Mouse (Mus musculus) stomach, adult 2 months (tissue): Measurements from ENCODE around the gene Rdh8. TPM values are rescaled to one million over a fixed set of nuclear protein-coding genes. Genes with fewer than 3 reads are reported as not detected.

ENCODE experiments used
- polyA plus RNA-seq: library from polyadenylated mRNA; depleted of rRNA; stranded (reverse); fragments of >200 nt; gene quantifications from 2 replicates; pipeline ENCODE4 v1.2.3, GENCODE M21; 2012; rRNA removed

The Rdh8 gene
- not detected in 2 replicates for polyA plus RNA-seq

GRCm38 (mm10) chr9:20818236-20818635 lies at the start of gene Rdh8:
Gene Rdh8, plus strand, starts transcription at chr9:20818503.

DNA sequence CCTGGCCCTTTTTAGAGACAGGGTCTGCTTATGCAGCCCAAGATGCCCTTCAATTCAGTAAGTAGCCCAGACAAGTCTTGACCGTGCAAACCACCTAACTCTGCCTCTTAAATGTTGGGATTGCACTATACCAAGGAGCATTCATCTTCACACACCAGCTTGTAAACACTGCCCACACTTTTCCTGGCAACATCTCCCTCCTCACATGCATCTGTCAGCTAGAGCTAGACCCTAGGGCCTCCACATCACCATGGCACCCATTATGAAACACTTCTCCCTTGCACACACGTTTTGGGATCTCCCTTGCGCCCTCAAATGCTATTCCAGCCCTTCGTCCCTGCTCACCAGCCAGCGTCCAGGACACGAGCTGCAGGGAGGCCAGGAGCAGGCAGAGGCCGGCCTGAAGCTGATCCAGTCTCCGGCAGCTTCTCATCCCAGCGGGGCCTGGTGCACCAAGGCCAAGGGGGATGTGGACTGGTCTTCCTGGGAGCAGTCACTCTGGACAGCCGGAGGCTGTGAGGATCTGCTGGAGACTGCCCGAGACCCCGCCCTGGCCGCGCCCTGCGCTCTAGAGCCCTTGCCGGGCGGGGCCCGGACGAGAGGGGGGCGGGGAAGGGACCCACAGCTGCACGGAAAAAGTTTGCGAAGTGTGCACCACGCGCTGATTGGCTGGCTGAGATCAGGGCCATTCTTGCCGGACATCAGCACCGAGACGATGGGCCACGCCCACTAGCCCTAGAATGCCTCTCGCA lies 3.6 kb upstream of the Rdh8 start, which contains the start of gene Col5a3:
Col5a3 (minus strand) TSS at position 547 of the 752 bp plus-strand sequence.

DNA sequence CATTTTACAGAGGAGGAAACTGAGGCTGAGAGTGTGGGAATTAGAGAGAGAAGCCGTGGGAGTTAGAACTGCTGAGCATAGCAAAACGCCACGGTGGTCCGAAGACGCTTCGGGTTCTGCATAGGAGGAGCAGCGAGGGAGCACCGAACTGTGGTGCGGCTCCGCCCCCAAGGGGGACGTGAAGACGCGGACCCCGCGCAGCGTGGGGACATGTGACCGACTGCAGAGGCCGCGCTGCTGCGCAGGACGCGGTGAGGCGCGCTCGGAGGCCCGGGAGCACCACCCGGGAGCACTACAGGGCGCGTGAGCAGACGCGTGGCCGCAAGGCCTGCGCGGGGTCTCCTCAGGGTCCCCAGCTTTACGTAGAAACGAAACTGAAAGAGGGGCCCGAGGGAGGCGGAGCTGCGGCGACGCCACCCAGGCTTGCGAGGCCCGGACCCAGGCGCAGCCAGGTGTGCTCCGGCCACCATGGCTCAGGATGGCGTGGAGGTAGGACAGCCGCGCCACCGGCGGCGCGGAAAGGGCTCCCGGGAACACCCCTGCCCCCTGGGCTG lies 50.2 kb downstream of the Rdh8 start, which contains the start of gene A230050P20Rik:
A230050P20Rik (plus strand) TSS at position 195 of the 554 bp plus-strand sequence.

Other genes starting within 250 kb of the Rdh8 start
- gene Zfp846, start 237.2 kb upstream of the Rdh8 start, polyA plus RNA-seq = 0.44 and 0.83 TPM in 2 replicates
- 85.7 and 103 TPM in 2 replicates for gene Ubl5, start 175.6 kb upstream of the Rdh8 start, polyA plus RNA-seq
- gene Fbxl12, start 173.7 kb upstream of the Rdh8 start, polyA plus RNA-seq = 16.8 and 20.1 TPM in 2 replicates
- 6.4 and 9.3 TPM in 2 replicates for gene Pin1, start 166.4 kb upstream of the Rdh8 start, polyA plus RNA-seq
- gene Olfm2, start 72.2 kb upstream of the Rdh8 start, polyA plus RNA-seq = 0.68 and 0.78 TPM in 2 replicates
- 7.6 and 8.7 TPM in 2 replicates for gene Col5a3, start 3.4 kb upstream of the Rdh8 start, polyA plus RNA-seq
- gene A230050P20Rik, start 50.1 kb downstream of the Rdh8 start, polyA plus RNA-seq = 27.0 and 29.6 TPM in 2 replicates
- gene Angptl6, start 61.2 kb downstream of the Rdh8 start, polyA plus RNA-seq = 4.6 and 6.6 TPM in 2 replicates
- gene Ppan, start 69.7 kb downstream of the Rdh8 start, polyA plus RNA-seq = 46.2 and 52.6 TPM in 2 replicates
- gene Eif3g, start 80.1 kb downstream of the Rdh8 start, polyA plus RNA-seq = 65.9 and 73.1 TPM in 2 replicates
- gene Dnmt1, start 141.4 kb downstream of the Rdh8 start, polyA plus RNA-seq = 11.1 and 12.4 TPM in 2 replicates
- gene S1pr2, start 158.3 kb downstream of the Rdh8 start, polyA plus RNA-seq = 3.9 and 4.3 TPM in 2 replicates
- gene Mrpl4, start 184.2 kb downstream of the Rdh8 start, polyA plus RNA-seq = 76.8 and 86.2 TPM in 2 replicates
- gene Icam1, start 197.5 kb downstream of the Rdh8 start, polyA plus RNA-seq = 3.9 and 4.4 TPM in 2 replicates
- gene Icam4, start 210.9 kb downstream of the Rdh8 start, polyA plus RNA-seq = 0.21 and 0.30 TPM in 2 replicates
- 0.21 and 0.48 TPM in 2 replicates for gene Icam5, start 213.6 kb downstream of the Rdh8 start, polyA plus RNA-seq
- 0.12 and 1.0 TPM in 2 replicates for gene Zglp1, start 248.6 kb downstream of the Rdh8 start, polyA plus RNA-seq